Mouse (Mus musculus) G1E (cell line): ENCODE data around the gene Ethe1. TPM values are rescaled to one million over a fixed set of nuclear protein-coding genes. Genes with fewer than 3 reads are reported as not detected.

Experiments
- ATAC-seq: 2 replicates; pipeline ENCODE4 v1.8.0; 2016; ENCODE audit warnings: mild to moderate bottlenecking; ENCODE audit not compliant: insufficient number of reproducible peaks, poor library complexity, low FRiP score, severe bottlenecking; ENCODE audit errors: extremely low read depth
- DNase-seq: peaks from one replicate; pipeline ENCODE4 v3.0.0; 2012; ENCODE audit warnings: low spot score
- H3K27me3 ChIP-seq: 2 replicates; pipeline ENCODE4 v1.6.1; 2012; ENCODE audit warnings: mild to moderate bottlenecking, low read length, inconsistent platforms; ENCODE audit not compliant: insufficient read depth
- H3K36me3 ChIP-seq: replicated peaks from 2 replicates; pipeline ENCODE3; 2012; ENCODE audit warnings: mild to moderate bottlenecking, inconsistent platforms
- H3K4me1 ChIP-seq: 2 replicates; pipeline ENCODE4 v1.6.1; 2012; ENCODE audit warnings: low read depth, low read length, inconsistent platforms, mixed read lengths; ENCODE audit not compliant: insufficient read depth
- H3K4me3 ChIP-seq: 2 replicates; pipeline ENCODE4 v1.5.1; 2012; ENCODE audit warnings: low read depth, mild to moderate bottlenecking, inconsistent platforms, low read length, moderate library complexity, mixed read lengths
- H3K9me3 ChIP-seq: replicated peaks from 2 replicates; pipeline ENCODE4 v1.6.1; 2012; ENCODE audit warnings: inconsistent platforms
- CTCF ChIP-seq: IDR thresholded peaks from 2 replicates; pipeline ENCODE4 v1.5.1; 2012; ENCODE audit warnings: low read depth, low read length, inconsistent platforms, mixed read lengths
- GATA1 ChIP-seq: IDR thresholded peaks from 2 replicates; pipeline ENCODE4 v1.6.1; 2012; ENCODE audit warnings: borderline replicate concordance, low read length, inconsistent platforms, mixed read lengths
- GATA2 ChIP-seq: IDR thresholded peaks from 2 replicates; pipeline ENCODE4 v1.6.1; 2012; ENCODE audit warnings: low read depth, low read length, inconsistent platforms, borderline replicate concordance
- POLR2AphosphoS5 ChIP-seq: IDR thresholded peaks from 2 replicates; pipeline ENCODE4 v1.6.1; 2012; ENCODE audit warnings: low read depth, low read length, inconsistent platforms; ENCODE audit not compliant: insufficient replicate concordance
- TAL1 ChIP-seq: conservative IDR thresholded peaks from 2 replicates; pipeline ENCODE4 v1.6.1; 2012; ENCODE audit warnings: low read depth, low read length, inconsistent platforms, mixed read lengths
- polyA plus RNA-seq: library from polyadenylated mRNA; stranded (reverse); fragments of >175 nt; gene quantifications from 2 replicates; pipeline ENCODE4 v1.2.3, GENCODE M21; 2012
- total RNA-seq, 2 experiments: library from RNA; stranded (forward) in 1 of 2; stranded (reverse) in 1 of 2; fragments of 200-1000 nt in 1 of 2; fragments of >200 nt in 1 of 2; fragmentation: Nextera tagmentation in 1 of 2; gene quantifications; 2 replicates each; pipeline ENCODE4 v1.2.3; 2014 to 2017

Ethe1 gene
- total and polyA plus RNA-seq, 3 experiments: 4.8 to 11.0 (median 9.1) TPM

GRCm38 (mm10) chr7:24546068-24546614 lies 41.2 kb upstream of the Ethe1 start, which contains the start of the genes Pinlyp and Xrcc1:
Gene Pinlyp, minus strand, starts transcription at chr7:24546118.
Gene Xrcc1, plus strand, starts transcription at chr7:24546289.
- H3K36me3 ChIP-seq: peaks cover 35% of the 10 kb centered on the region
- no peak for TF ChIP-seq TAL1
- TF ChIP-seq GATA1: no peak
- no peak for TF ChIP-seq CTCF
- no peak for TF ChIP-seq GATA2
- no peak for TF ChIP-seq POLR2AphosphoS5
- no peak for ATAC-seq

GRCm38 (mm10) chr7:24546634-24547389 lies 40.5 kb upstream of the Ethe1 start:
- DNase-seq (peak; percentile 100), ATAC-seq (peak; percentile 99)
- no peak for TF ChIP-seq POLR2AphosphoS5
- TF ChIP-seq CTCF: no peak
- no peak for TF ChIP-seq GATA1
- no peak for TF ChIP-seq TAL1
- TF ChIP-seq GATA2: no peak
- peaks cover 4% of the 10 kb centered on the region; the same call in 1 of the 2 replicates for H3K9me3 ChIP-seq
- peaks cover 9% of the 10 kb centered on the region; the same call in 1 of the 2 replicates for H3K27me3 ChIP-seq
- H3K4me1 ChIP-seq: peaks cover 34% of the 10 kb centered on the region
- H3K36me3 ChIP-seq: peaks cover 42% of the 10 kb centered on the region
- peak overlapping the region; percentile 87 for H3K4me3 ChIP-seq

More at GRCm38 (mm10) chr7:24546068-24546614, 41.2 kb upstream of the Ethe1 start, which contains the start of the genes Pinlyp and Xrcc1:
- H3K4me1 ChIP-seq: peaks cover 33% of the 10 kb centered on the region
- H3K4me3 ChIP-seq: peak within 1 kb of the TSS; percentile 87
- peaks cover 15% of the 10 kb centered on the region; the same call in 1 of the 2 replicates for H3K27me3 ChIP-seq
- H3K9me3 ChIP-seq: peaks cover 4% of the 10 kb centered on the region; the same call in 1 of the 2 replicates
- DNase-seq: no peak

- Histone ChIP-seq H3K4me3 (peak overlapping the region; percentile 87), H3K4me1 (peaks cover 36% of the 10 kb centered on the region), H3K36me3 (peaks cover 50% of the 10 kb centered on the region), H3K9me3 (peaks cover 4% of the 10 kb centered on the region; the same call in 1 of the 2 replicates), H3K27me3 (0 out of 2 replicates have a peak, but pooled peaks cover 2% of the 10 kb centered on the region)
- no peak for DNase-seq
- ATAC-seq: no peak
- TF ChIP-seq TAL1: no peak
- no peak for TF ChIP-seq POLR2AphosphoS5
- TF ChIP-seq GATA1: no peak
- TF ChIP-seq GATA2: no peak
- TF ChIP-seq CTCF: no peak
Observed at GRCm38 (mm10) chr7:24547534-24548036, 39.8 kb upstream of the Ethe1 start.

- ATAC-seq (no peak), DNase-seq (no peak)
- TF ChIP-seq CTCF (no peak), GATA2 (no peak), TAL1 (no peak), POLR2AphosphoS5 (no peak), GATA1 (no peak)
- peaks cover 91% of the 10 kb centered on the region for H3K36me3 ChIP-seq
- H3K4me1 ChIP-seq: peaks cover 25% of the 10 kb centered on the region
- no peak overlapping the region for H3K4me3 ChIP-seq
- no peaks in the 10 kb centered on the region for H3K9me3 ChIP-seq
- no peaks in the 10 kb centered on the region for H3K27me3 ChIP-seq
Observed at GRCm38 (mm10) chr7:24551985-24552759, 35.2 kb upstream of the Ethe1 start.

- TF ChIP-seq CTCF: no peak
- no peak for TF ChIP-seq GATA2
- TF ChIP-seq TAL1: no peak
- TF ChIP-seq POLR2AphosphoS5: no peak
- no peak for TF ChIP-seq GATA1
- H3K36me3 ChIP-seq: peaks cover 95% of the 10 kb centered on the region
- no peak for DNase-seq
- peaks cover 15% of the 10 kb centered on the region; the same call in 1 of the 2 replicates for H3K4me1 ChIP-seq
- no peak for ATAC-seq
- no peak overlapping the region for H3K4me3 ChIP-seq
- H3K27me3 ChIP-seq: no peaks in the 10 kb centered on the region
- H3K9me3 ChIP-seq: no peaks in the 10 kb centered on the region
Observed at GRCm38 (mm10) chr7:24555786-24556185, 31.6 kb upstream of the Ethe1 start.
